Mouse (Mus musculus): Measurements from ENCODE around the gene Gpc6. TPM values are rescaled to one million over a fixed set of nuclear protein-coding genes. Genes with fewer than 3 reads are reported as not detected.

The Gpc6 gene
- polyA plus RNA-seq, 1 experiment, result 0.29 TPM

DNA sequence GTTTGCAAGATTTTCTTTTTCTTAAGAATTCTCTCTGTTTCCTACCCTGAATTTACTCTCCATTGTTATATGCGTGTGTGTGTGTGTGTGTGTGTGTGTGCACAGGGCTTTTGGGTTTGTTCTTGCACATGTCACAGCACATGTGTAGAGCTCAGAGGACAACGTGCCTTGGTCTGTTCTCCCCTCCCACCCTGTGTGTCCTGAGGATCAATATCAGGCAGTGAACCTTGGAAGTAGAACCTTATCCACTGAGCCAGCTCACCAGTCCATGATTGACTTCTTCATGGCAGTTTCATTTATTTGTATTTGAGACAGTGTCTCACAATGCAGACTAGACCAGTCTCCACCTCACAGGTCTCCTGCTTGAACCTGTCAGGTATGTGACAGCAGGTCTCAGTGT lies 399.1 kb downstream of the Gpc6 start:
- no peaks in the 10 kb centered on the region for H3K4me1 ChIP-seq (ENCODE audit: control insufficient read depth, insufficient read depth, low read length)
- TF ChIP-seq POLR2A (IDR thresholded peaks at IDR 0.05; ENCODE audit: borderline replicate concordance, low read depth, low read length), result no peak
- no peak for TF ChIP-seq CTCF (IDR thresholded peaks at IDR 0.05; ENCODE audit: low read depth, low read length)
- H3K27ac ChIP-seq (ENCODE audit: insufficient read depth, low read depth, low read length), result no peak overlapping the region
- H3K4me3 ChIP-seq (ENCODE audit: insufficient read depth, low read length), result no peak overlapping the region

DNA sequence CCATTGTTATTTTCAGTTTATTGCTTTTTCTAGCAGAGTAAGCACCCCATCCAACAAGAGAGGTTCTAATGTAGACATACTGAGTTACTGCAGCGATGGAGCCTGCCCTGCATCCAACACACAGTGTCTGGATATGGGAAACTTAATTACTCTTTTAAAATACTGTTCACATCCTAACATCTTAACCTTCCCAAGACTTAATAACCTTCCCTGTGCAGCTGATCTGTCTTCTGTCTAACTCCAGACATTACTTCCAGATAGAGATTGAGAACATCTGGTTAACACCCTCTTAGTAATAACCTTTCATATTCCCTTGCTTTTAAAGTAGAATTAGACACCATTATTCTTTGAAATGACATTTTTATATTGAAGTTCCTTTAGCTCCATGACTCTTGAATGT lies 407.1 kb downstream of the Gpc6 start:
- TF ChIP-seq POLR2A (IDR thresholded peaks at IDR 0.05; ENCODE audit: borderline replicate concordance, low read depth, low read length) (no peak), CTCF (IDR thresholded peaks at IDR 0.05; ENCODE audit: low read depth, low read length) (no peak)
- no peak overlapping the region for H3K27ac ChIP-seq (ENCODE audit: insufficient read depth, low read depth, low read length)

DNA sequence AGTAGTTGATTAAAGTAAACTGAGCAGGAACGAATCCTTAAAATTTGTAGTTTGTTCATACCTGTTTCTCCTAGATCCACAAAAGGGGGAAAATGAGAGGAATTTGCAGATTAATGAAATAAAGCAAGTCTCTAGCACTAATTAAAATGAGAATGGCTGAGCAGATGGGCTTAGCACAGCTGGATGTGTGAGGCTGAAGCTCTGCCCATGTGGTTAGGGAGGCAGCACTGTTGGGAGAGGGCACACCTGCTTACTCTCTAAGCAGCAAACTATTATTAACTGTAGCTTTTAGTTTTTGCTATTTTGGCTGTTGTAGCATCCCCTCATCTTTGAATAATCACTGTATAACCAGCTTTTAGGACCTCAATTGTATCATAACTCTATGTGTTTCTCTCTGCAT lies 412.2 kb downstream of the Gpc6 start:
- H3K4me1 ChIP-seq (ENCODE audit: control insufficient read depth, insufficient read depth, low read length), result no peaks in the 10 kb centered on the region
- H3K27ac ChIP-seq (ENCODE audit: insufficient read depth, low read depth, low read length), result no peak overlapping the region
- no peak for TF ChIP-seq CTCF (IDR thresholded peaks at IDR 0.05; ENCODE audit: low read depth, low read length)
- TF ChIP-seq POLR2A (IDR thresholded peaks at IDR 0.05; ENCODE audit: borderline replicate concordance, low read depth, low read length), result no peak
- no peak overlapping the region for H3K4me3 ChIP-seq (ENCODE audit: insufficient read depth, low read length)

More for the DNA sequence above, 407.1 kb downstream of the Gpc6 start:
- Histone ChIP-seq H3K4me3 (ENCODE audit: insufficient read depth, low read length) (no peak overlapping the region), H3K4me1 (ENCODE audit: control insufficient read depth, insufficient read depth, low read length) (no peaks in the 10 kb centered on the region)

DNA sequence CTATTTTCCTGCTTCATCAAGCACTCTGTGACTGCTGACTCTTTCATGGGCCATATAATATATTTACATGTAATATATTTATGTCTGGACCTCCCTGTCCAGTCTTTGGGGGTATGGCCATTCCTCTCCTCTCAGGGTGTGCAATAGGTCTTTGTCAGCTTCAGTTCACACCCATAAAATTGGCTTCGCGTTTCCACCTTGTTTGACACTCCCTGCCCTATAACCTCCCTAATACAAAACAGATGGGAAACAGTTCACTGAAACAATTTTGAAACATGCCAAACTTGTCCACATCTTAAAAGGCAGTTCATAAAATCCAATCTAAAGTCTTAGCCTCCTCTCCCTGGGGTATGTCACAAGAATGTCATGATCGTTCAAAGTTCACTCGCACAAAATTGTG lies 415.4 kb downstream of the Gpc6 start:
- no peak overlapping the region for H3K4me3 ChIP-seq (ENCODE audit: insufficient read depth, low read length)
- H3K27ac ChIP-seq (ENCODE audit: insufficient read depth, low read depth, low read length), result no peak overlapping the region
- H3K4me1 ChIP-seq (ENCODE audit: control insufficient read depth, insufficient read depth, low read length), result no peaks in the 10 kb centered on the region
- TF ChIP-seq POLR2A (IDR thresholded peaks at IDR 0.05; ENCODE audit: borderline replicate concordance, low read depth, low read length), result no peak
- TF ChIP-seq CTCF (IDR thresholded peaks at IDR 0.05; ENCODE audit: low read depth, low read length), result no peak

DNA sequence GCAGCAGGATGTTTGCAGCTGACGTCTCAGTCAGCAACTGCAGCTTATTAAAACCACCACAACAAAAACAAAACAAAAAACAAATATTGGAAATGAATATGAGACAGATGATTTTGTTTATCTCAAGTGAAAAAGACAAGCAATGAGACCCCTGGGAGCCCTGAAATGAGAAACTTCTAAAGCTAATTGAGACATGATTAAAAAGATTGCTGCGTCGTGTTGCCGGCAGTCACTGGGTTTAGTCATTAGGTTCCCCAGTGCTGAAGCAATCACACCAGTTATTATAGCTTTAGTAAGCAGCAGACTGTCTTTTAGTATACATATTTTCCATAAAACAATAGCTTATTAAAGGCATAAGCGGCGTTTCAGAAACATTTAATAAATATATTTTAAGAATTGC lies 419.4 kb downstream of the Gpc6 start:
- Histone ChIP-seq H3K4me1 (ENCODE audit: control insufficient read depth, insufficient read depth, low read length) (no peaks in the 10 kb centered on the region), H3K4me3 (ENCODE audit: insufficient read depth, low read length) (no peak overlapping the region), H3K27ac (ENCODE audit: insufficient read depth, low read depth, low read length) (no peak overlapping the region)
- no peak for TF ChIP-seq POLR2A (IDR thresholded peaks at IDR 0.05; ENCODE audit: borderline replicate concordance, low read depth, low read length)
- no peak for TF ChIP-seq CTCF (IDR thresholded peaks at IDR 0.05; ENCODE audit: low read depth, low read length)

DNA sequence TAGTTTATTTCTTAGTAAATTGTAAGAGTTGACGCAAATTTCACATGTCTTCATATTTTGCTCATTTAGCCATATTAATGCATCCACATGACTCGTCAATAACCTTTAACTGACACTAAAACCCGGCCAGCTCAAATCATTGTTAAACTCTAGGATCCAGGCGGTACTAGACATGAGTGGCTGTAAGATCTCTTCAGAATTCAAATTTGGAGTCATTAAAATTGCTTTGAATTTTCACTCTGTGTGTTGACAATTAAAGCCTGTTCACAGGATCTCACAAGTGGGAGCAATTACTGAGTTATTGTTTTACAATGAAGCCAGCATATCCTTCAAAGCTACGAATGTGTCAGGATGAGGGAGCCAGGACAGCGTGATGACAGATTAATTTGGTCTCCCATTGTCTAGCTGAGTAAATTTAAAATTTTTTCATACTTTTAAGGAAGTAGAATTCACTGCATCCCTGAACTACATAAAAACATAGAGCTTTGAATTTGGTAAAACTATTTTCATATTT lies 421.3 kb downstream of the Gpc6 start:
- Histone ChIP-seq H3K4me1 (ENCODE audit: control insufficient read depth, insufficient read depth, low read length) (no peaks in the 10 kb centered on the region), H3K4me3 (ENCODE audit: insufficient read depth, low read length) (no peak overlapping the region), H3K27ac (ENCODE audit: insufficient read depth, low read depth, low read length) (no peak overlapping the region)
- TF ChIP-seq POLR2A (IDR thresholded peaks at IDR 0.05; ENCODE audit: borderline replicate concordance, low read depth, low read length), result no peak
- TF ChIP-seq CTCF (IDR thresholded peaks at IDR 0.05; ENCODE audit: low read depth, low read length), result no peak

DNA sequence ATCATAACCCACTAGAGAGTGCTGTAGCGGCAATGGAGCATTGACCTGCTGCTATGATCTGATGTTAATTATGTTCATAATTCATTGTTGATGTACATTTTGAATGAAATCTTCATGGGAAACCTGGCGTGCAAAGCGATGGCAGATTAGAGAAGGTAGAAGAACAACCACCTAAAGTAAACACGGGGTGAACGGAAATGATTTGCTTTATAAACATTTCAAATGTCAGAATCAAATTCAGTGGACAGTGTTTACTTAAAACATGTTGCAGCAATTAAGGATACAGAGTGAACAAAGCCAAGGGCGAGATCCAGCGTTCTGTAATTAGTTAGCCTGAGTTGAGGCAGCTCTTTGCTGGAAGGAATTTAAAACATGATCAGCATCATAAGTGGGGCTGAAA lies 426.2 kb downstream of the Gpc6 start:
- Histone ChIP-seq H3K4me3 (ENCODE audit: insufficient read depth, low read length) (no peak overlapping the region), H3K27ac (ENCODE audit: insufficient read depth, low read depth, low read length) (no peak overlapping the region), H3K4me1 (ENCODE audit: control insufficient read depth, insufficient read depth, low read length) (no peaks in the 10 kb centered on the region)
- TF ChIP-seq POLR2A (IDR thresholded peaks at IDR 0.05; ENCODE audit: borderline replicate concordance, low read depth, low read length) (no peak), CTCF (IDR thresholded peaks at IDR 0.05; ENCODE audit: low read depth, low read length) (no peak)

DNA sequence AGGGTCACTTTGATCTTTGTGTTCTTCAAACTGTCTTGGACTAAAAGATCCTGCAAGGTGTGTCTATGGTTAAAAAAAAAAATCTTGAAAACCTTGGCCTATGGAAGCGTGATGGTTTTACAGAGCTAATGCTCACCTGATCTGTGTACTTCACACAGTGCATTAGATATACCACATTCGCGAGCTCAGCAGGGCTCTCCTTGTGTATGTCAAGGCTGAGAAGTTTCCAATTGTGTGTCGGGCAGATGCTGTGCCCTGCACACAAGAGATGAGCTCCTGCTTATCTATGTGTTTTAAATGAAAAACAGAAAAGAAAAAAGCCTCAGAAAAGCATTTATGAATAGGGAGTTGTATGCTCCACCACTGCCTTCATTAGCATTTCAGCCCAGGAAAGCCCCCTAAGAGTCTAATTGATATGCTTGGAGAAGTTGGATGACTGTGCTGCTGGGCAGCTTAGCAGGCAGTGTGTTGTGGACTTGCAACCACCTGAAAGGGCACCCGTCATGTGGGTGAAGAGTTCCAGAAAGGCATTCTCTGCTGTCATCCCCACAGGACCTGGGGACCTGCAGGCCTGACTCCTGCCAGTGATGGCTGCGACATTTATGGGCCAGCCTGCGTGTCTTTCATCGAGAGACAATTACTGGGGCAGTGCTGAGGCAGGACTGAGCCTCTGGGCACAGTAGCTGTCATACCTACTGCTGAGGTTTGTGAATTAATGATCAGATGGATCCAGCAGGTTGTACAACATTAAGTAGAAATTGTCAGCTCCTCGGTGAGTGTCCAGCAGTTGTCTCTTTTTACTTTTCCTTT lies 436.2 kb downstream of the Gpc6 start:
- Histone ChIP-seq H3K4me3 (ENCODE audit: insufficient read depth, low read length) (no peak overlapping the region), H3K27ac (ENCODE audit: insufficient read depth, low read depth, low read length) (no peak overlapping the region), H3K4me1 (ENCODE audit: control insufficient read depth, insufficient read depth, low read length) (no peaks in the 10 kb centered on the region)
- TF ChIP-seq CTCF (IDR thresholded peaks at IDR 0.05; ENCODE audit: low read depth, low read length), result no peak
- TF ChIP-seq POLR2A (IDR thresholded peaks at IDR 0.05; ENCODE audit: borderline replicate concordance, low read depth, low read length), result no peak

DNA sequence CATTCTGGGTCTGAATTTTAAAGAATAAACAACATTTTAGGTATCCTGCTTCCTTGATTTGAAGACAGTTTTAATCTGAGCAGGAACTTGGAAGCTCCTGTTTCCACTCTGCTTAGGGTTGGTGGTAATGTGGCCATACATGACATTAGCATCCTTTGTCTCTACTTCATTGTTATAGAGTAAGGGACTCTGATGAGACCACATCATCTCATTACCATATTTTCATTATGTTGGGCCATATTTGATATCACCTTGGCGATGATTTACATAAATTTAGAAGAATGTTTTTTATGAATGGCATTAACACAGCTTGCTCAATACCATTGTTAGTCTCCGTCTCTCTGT lies 436.8 kb downstream of the Gpc6 start:
- Histone ChIP-seq H3K4me3 (ENCODE audit: insufficient read depth, low read length) (no peak overlapping the region), H3K27ac (ENCODE audit: insufficient read depth, low read depth, low read length) (no peak overlapping the region), H3K4me1 (ENCODE audit: control insufficient read depth, insufficient read depth, low read length) (no peaks in the 10 kb centered on the region)
- TF ChIP-seq POLR2A (IDR thresholded peaks at IDR 0.05; ENCODE audit: borderline replicate concordance, low read depth, low read length) (no peak), CTCF (IDR thresholded peaks at IDR 0.05; ENCODE audit: low read depth, low read length) (no peak)

DNA sequence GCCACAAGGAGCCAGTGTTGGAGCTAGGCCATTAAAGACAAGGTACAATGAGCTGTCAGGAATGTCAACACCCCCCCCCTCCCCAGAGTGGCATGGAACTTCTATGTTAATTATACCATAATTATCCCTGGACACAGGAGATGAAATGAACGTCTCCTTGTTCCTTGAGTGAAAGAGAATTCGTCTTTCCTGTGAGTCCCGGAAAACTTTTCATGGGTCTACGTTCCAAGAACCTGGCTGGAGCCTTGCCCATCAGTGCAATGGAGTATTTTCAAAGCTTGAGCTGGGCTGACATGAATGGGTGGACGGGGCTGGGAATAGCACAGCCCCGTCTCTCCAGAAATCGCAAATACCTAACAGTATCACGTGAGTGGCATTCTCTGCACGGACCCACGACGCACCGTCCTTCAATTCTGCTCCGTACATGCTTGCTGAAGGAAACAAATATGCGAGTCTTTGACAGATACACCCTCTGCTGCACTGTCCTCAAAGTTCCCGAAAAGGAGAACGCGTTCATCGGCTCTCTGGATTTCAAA lies 444.3 kb downstream of the Gpc6 start:
- Histone ChIP-seq H3K27ac (ENCODE audit: insufficient read depth, low read depth, low read length) (no peak overlapping the region), H3K4me1 (ENCODE audit: control insufficient read depth, insufficient read depth, low read length) (no peaks in the 10 kb centered on the region), H3K4me3 (ENCODE audit: insufficient read depth, low read length) (no peak overlapping the region)
- TF ChIP-seq POLR2A (IDR thresholded peaks at IDR 0.05; ENCODE audit: borderline replicate concordance, low read depth, low read length) (no peak), CTCF (IDR thresholded peaks at IDR 0.05; ENCODE audit: low read depth, low read length) (no peak)

Data from bone marrow macrophage, adult 2 months (primary cell).